Mouse (Mus musculus) small intestine, adult 2 months (tissue): ENCODE measurements around the gene 2810408A11Rik. TPM values are rescaled to one million over a fixed set of nuclear protein-coding genes. Genes with fewer than 3 reads are reported as not detected.
A peak's percentile ranks its signal among the peaks of the same experiment; 100 is the strongest.

Experiments
- H3K27ac ChIP-seq: fragments of 200-500 bp; 2 replicates; pipeline ENCODE4 v1.5.1; 2012; ENCODE audit warnings: low read depth, low read length, control low read depth, inconsistent platforms; ENCODE audit not compliant: insufficient read depth
- H3K27me3 ChIP-seq: fragments of 200-500 bp; 2 replicates; pipeline ENCODE4 v1.6.1; 2012; ENCODE audit warnings: mild to moderate bottlenecking, moderate library complexity, low read length, inconsistent platforms; ENCODE audit not compliant: control insufficient read depth, insufficient read depth
- H3K36me3 ChIP-seq: fragments of 200-500 bp; 2 replicates; pipeline ENCODE4 v1.6.1; 2012; ENCODE audit warnings: mild to moderate bottlenecking, low read length, control low read depth, inconsistent platforms; ENCODE audit not compliant: control insufficient read depth, insufficient read depth
- H3K4me1 ChIP-seq: fragments of 200-500 bp; 2 replicates; pipeline ENCODE4 v1.6.1; 2012; ENCODE audit warnings: low read length, inconsistent platforms, mixed read lengths; ENCODE audit not compliant: control insufficient read depth, insufficient read depth, insufficient read length
- H3K4me3 ChIP-seq: fragments of 200-500 bp; 2 replicates; pipeline ENCODE4 v1.5.1; 2012; ENCODE audit warnings: low read depth, mild to moderate bottlenecking, control low read depth, inconsistent platforms, low read length, moderate library complexity
- CTCF ChIP-seq: fragments of 200-500 bp; IDR thresholded peaks from 2 replicates; pipeline ENCODE4 v1.5.1; 2012; ENCODE audit warnings: low read depth, mild to moderate bottlenecking, control low read depth, inconsistent platforms, low read length, moderate library complexity, mixed read lengths; ENCODE audit not compliant: insufficient replicate concordance, insufficient read length; ENCODE audit errors: extremely low read depth
- POLR2A ChIP-seq: fragments of 200-500 bp; IDR thresholded peaks from 2 replicates; pipeline ENCODE4 v1.6.1; 2012; ENCODE audit warnings: low read depth, mild to moderate bottlenecking, control low read depth, inconsistent platforms, low read length, moderate library complexity
- WGBS: fragments of 180-500 bp; shearing (Covaris S2); methylation state at CpG from one replicate; pipeline ENCODE4 v1.1.7; 2018; 5-methylcytosine and 5-hydroxymethylcytosine counted together
- polyA plus RNA-seq: library from polyadenylated mRNA; depleted of rRNA; stranded (reverse); fragments of >200 nt; gene quantifications from 2 replicates; pipeline ENCODE4 v1.2.3, GENCODE M21; 2012

Gene 2810408A11Rik
- polyA plus RNA-seq, 1 experiment: 2.6 TPM

DNA sequence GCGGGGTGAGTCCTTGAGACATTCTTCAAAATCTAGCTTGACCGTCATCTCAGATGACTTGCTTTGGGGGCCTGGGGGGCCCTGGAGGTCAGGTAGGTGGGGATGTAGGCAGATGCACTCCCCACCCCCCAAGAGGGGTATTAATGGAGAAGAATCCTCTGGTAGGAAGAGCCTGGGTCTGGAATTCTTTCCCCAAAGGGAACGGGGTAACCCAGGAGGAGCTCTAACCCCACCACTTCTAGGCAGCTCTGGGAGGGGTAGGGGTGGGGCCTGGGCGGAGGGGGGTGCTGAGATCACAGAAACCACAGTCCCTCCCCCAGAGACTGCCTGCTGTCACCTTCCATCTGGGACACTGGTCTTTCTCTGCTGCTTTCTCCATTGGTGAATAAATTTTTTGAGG is 5.5 kb downstream of the 2810408A11Rik start, which contains the start of gene Acap1:
Gene Acap1, minus strand, starts transcription at position 249 of the 400 bp plus-strand sequence.
- Histone ChIP-seq H3K4me1 (peaks cover under 1% of the 10 kb centered on the region; the same call in 1 of the 2 replicates), H3K4me3 (peak within 1 kb of the TSS; percentile 45), H3K27me3 (no peaks in the 10 kb centered on the region), H3K36me3 (no peaks in the 10 kb centered on the region), H3K27ac (peak within 1 kb of the TSS; percentile 71; the same call in 1 of the 2 replicates)
- WGBS: 71% methylated on average over 4 of the region's 4 CpGs
- no peak for TF ChIP-seq CTCF
- no peak for TF ChIP-seq POLR2A

DNA sequence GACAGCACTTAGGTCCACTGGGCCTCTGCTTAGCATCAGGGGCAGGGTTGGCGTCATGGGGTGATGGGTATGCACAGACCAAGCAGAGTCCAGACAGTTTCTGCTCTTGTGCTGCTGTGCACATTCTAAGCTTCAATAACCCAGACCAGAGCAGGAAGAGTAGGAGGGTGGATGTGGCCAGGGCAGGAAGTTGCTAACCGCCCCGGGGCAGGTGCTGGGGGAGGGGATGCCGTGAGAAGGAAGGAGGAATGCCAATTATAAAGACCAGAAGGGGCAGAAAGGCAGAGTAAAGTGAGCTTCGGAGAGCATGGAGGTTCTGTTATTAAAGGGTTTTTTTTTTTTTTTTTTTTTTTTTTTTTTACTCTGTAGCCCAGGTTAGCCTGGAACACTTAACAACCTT is 6.1 kb downstream of the 2810408A11Rik start:
- H3K4me3 ChIP-seq: peak overlapping the region; percentile 45
- H3K36me3 ChIP-seq: no peaks in the 10 kb centered on the region
- 0 out of 2 replicates have a peak overlapping the region, but pooled peaks have one; percentile 31 for H3K27ac ChIP-seq
- no peaks in the 10 kb centered on the region for H3K4me1 ChIP-seq
- no peak for TF ChIP-seq POLR2A
- no peak for TF ChIP-seq CTCF
- 70% methylated on average over 5 of the region's 5 CpGs for WGBS
- no peaks in the 10 kb centered on the region for H3K27me3 ChIP-seq

DNA sequence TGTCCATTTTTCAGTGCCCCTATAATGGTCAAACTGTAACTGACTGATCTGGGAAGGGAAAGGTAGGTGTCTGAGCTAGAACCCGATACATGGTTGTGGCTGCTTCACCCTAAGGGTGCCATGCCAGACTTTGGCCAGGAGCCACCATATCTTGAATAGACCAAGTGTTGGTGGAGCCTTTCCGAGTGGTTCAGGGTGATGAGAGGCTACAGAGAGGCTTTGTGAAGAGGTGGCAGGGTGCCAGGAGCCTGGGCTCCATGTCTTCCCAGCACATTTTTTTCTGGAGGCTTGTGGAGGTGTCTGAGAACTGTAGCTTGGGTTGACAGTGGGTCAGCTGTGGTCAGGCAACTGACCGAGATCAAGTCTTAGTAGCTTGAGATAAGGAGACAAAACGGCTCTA is 9.3 kb downstream of the 2810408A11Rik start:
- Histone ChIP-seq H3K4me1 (no peaks in the 10 kb centered on the region), H3K36me3 (no peaks in the 10 kb centered on the region), H3K27me3 (no peaks in the 10 kb centered on the region), H3K27ac (no peak overlapping the region), H3K4me3 (no peak overlapping the region)
- TF ChIP-seq CTCF (no peak), POLR2A (no peak)
- 53% methylated on average over 4 of the region's 4 CpGs for WGBS

DNA sequence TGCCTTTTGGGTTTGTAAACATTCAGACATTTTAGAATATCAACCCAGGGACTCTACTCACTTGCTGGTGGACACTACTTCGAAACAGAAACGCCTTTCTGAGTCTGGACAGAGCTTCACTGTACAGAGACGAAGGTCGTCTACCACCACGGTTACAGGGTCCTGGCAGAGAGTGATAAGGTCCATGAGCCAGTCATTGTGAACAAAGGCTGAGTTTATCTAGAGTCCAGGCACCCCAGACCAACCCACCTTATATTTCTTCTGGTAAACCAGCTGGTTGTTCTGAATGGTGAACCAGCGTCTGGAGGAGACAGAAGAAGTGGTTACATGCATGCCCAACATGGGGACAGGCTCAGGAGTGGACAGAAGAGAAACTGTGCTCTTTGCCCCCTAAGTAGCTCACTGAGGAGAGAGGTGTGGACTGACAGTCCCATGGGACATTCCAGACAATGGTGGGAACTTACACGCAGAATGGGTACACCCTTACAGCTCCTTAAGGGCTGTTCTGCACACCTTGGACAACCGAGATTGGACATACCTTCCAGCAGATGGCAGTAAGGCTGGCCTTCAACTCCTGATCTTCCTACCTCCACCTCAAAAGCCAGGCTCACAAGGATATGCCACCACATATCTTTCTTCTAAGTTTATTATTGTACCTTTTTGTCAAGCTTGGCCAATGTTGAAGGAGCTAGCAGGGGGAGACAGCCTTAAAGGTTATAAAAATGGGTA is 13.7 kb downstream of the 2810408A11Rik start:
- H3K36me3 ChIP-seq: no peaks in the 10 kb centered on the region
- peak; percentile 40; the same call in 1 of the 2 replicates for TF ChIP-seq CTCF
- TF ChIP-seq POLR2A: no peak
- no peak overlapping the region for H3K4me3 ChIP-seq
- 58% methylated on average over 8 of the region's 8 CpGs for WGBS
- H3K27me3 ChIP-seq: no peaks in the 10 kb centered on the region
- H3K4me1 ChIP-seq: no peaks in the 10 kb centered on the region
- H3K27ac ChIP-seq: no peak overlapping the region

DNA sequence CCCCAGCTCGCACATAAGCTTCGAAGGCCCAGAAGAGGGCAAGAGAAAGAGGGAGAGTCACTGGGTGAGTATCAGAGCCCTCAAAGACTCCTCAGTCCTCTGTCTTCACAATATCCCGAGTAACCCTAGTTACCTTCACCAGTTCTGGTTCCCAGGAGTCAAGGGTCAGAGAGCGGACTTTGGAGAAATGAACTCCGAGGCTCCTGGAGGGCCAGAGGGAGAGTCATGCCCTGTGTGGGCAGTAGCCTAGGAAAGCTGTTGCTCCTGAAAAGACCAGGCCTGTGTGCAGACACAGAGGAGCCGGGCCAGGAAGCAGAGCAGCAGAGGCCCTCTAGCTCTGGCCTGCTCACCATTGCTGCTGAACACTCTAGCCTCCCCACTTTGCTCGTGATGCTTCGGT is 16.1 kb downstream of the 2810408A11Rik start:
- Histone ChIP-seq H3K4me3 (no peak overlapping the region), H3K27ac (no peak overlapping the region), H3K4me1 (peaks cover 8% of the 10 kb centered on the region), H3K27me3 (no peaks in the 10 kb centered on the region), H3K36me3 (no peaks in the 10 kb centered on the region)
- no peak for TF ChIP-seq POLR2A
- TF ChIP-seq CTCF: no peak
- WGBS: 78% methylated on average over 8 of the region's 8 CpGs

DNA sequence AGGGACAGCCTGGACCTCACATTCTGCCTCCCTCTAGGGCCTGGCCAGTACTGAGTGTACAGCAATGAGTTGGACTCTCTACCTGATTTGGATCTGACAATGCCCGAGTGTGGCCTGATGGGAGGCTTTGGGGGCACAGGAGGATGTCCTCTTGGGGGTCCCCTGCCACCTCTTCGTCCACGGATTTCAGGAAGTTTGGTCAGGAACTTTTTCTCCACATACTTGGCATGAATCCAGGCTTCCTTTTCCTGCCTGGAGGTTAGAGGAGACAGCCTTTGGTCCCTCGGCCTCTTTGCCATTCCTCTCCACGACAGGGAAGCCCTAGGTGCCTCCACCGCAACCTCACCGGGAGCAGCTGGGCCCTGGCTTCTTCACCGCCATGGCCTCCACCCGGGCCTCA is 16.5 kb downstream of the 2810408A11Rik start:
- H3K4me3 ChIP-seq: no peak overlapping the region
- 0 out of 2 replicates have a peak overlapping the region, but pooled peaks have one; percentile 25 for H3K27ac ChIP-seq
- no peak for TF ChIP-seq CTCF
- no peak for TF ChIP-seq POLR2A
- peaks cover 10% of the 10 kb centered on the region for H3K4me1 ChIP-seq
- H3K36me3 ChIP-seq: no peaks in the 10 kb centered on the region
- H3K27me3 ChIP-seq: no peaks in the 10 kb centered on the region
- WGBS: 48% methylated on average over 9 of the region's 9 CpGs

DNA sequence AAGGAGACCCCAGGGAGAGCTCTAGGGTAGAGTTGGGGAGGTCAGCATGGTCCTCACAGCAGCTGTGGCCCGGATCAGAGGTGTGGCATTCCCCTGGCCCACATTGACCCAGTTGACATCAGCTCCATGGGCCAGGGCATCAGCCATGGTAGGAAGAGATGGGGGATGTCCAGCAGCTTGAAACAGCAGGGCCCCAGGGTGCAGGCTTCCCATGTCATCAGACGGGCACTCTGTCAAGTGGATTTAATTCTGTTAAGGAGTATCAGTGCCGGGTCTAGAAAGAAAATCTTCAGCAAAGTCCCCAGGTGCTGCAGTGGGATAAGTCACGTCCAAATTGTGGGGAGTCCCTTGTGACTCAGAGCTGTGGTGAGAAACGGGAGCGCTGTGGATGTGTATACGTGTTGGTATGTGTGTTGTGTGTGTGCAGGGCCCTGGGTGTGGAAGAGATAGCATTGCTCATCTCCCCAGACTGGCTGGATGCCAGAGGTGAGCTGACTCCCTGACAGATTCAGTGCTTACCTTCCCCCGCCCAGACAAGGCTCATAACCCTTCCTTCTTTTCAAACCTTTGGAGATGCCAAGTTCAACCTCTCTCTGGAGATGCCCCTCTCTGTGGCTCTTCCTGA is 17.1 kb downstream of the 2810408A11Rik start:
- no peaks in the 10 kb centered on the region for H3K36me3 ChIP-seq
- 80% methylated on average over 8 of the region's 8 CpGs for WGBS
- 0 out of 2 replicates have a peak overlapping the region, but pooled peaks have one; percentile 25 for H3K27ac ChIP-seq
- peaks cover 10% of the 10 kb centered on the region for H3K4me1 ChIP-seq
- TF ChIP-seq POLR2A (no peak), CTCF (no peak)
- H3K27me3 ChIP-seq: no peaks in the 10 kb centered on the region
- H3K4me3 ChIP-seq: no peak overlapping the region
